Mouse (Mus musculus): Measurements from ENCODE around the gene Fpr3.
"Not testable (repeated sequence)": the region's sequence is repeated elsewhere in the genome, so short reads cannot be mapped to it uniquely, and the experiment has no call there.

Gene Fpr3

DNA sequence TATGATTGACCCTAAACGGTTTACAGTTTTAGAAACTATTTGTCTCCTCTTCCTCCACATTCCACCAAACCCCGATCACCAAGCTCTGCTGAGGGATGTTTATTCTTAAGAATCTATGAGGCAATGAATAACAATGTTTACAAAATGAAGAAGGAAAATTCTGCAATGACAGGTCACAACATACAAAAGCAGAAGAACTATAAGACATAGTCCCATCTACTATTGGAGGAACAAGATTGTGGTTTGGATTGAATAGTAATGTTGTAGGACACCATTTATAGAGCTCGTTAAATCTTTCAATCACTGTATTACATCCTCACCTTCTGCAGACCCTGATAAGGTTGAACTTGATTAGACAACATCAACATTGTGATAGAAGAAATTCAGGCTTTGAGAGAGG is 5.0 kb upstream of the Fpr3 start:
- no peak for DNase-seq (ENCODE audit: low read depth, low spot score)

GRCm38 (mm10) chr17:17883840-17884239 is 3.8 kb upstream of the Fpr3 start, which contains the start of gene Fpr1:
Gene Fpr1 (minus strand): TSS chr17:17883940.
- DNase-seq (ENCODE audit: low read depth, low spot score): no peak

GRCm38 (mm10) chr17:17889732-17890425 is 2.2 kb downstream of the Fpr3 start:
- no peak for DNase-seq (ENCODE audit: low read depth, low spot score)

DNA sequence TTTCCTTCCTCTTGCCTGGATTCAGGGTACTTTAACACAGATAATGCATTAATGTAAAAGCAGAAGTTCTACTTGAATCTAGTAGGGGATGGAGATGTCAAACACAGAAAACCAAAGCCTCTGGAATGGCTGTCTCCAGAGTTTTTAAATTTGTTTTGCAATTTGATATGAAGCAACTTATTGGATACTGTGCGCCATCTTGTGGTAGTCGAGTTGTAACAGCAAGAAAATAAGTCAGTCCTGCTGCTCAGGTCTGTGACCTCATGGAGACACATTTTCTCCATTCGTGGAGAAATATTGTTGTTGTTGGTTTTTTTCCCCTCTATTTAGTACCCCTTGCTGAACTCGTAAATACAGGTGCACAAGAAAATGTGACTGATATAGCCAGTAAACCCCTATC is 8.4 kb downstream of the Fpr3 start:
- peak; percentile 64 for DNase-seq (ENCODE audit: low read depth, low spot score)

GRCm38 (mm10) chr17:17899268-17899667 is 11.6 kb downstream of the Fpr3 start:
- DNase-seq (ENCODE audit: low read depth, low spot score): peak; percentile 66

DNA sequence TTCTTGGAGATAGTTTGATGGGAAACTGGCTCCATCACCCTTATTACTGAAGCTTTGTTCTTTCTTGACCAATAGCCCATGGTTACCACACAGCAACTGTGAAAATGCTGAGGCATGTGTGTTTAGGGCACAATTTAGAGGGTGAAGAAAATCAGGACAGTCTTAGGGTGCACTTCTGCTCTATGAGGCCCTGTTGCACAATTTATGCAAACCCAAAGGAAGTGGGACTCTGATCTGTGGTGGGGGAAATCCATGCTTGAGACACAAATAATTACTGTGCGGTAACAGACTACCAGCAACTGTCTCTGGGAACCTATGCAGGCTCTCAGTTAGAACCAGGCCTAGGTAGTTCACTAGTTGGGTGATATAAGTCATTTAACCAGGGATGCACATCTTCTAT is 13.1 kb downstream of the Fpr3 start:
- DNase-seq (ENCODE audit: low read depth, low spot score): peak; percentile 84

- DNase-seq (ENCODE audit: low read depth, low spot score): no peak
Measured at GRCm38 (mm10) chr17:17909636-17910421, 22.2 kb downstream of the Fpr3 start.

DNA sequence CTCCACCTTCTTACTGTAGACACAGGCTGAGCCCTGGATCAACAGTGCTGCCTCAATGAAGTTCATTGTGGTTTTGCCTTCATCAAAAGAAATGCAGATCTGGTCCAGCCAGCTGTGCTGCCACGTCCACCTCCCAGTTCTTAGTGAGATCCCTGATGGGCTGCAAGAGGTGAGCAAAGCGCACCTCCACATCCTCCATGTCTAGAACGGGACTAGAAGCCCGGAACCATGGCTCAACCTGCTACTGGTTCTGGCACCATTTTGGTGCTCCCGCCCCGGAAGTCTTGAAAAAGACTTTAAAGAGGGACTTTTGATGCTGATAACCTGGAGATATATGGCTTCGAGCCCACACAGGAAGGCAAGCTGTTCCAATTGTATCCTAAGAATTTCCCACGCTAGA is 25.0 kb downstream of the Fpr3 start:
- DNase-seq (ENCODE audit: low read depth, low spot score): not testable (repeated sequence)

DNA sequence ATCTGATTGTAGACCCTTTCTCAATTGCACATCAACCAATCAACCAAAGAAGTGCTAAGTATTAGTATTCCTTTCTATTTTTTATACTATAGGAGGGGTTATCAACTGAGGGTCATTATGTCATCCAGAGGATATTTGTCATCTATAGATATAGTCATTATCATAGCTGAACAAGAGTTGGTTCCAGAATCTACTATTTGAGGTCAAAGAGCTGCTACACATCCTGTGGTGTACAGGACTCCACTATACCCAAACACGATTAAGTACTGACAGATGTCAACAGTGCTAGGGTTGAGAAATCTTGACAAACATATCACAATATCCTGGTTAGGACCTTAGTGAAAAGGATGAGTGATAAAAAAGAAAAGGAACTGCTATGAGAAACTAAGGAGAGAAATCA is 29.7 kb downstream of the Fpr3 start:
- DNase-seq (ENCODE audit: low read depth, low spot score): no peak

- no peak for DNase-seq (ENCODE audit: low read depth, low spot score)
Measured at GRCm38 (mm10) chr17:17917782-17918181, 30.1 kb downstream of the Fpr3 start.

DNA sequence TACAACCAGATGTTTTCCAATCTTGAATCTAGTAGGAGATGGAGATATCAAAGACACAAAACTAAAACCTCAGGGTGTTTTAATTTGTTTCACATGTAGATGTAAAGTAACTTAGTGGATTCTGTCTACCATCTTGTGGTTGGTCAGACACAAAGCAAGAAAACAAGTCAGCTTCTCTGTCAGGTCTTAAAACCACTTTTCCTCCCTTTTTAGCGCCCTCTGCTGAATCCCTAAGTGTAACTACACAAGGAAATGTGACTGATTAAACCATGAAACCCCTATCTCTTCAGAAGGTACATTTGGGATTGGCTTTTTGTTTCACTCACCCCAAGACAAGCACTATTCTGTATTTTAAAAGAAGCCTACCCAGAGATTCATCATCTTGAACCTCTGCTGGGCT is 85.8 kb downstream of the Fpr3 start:
- peak; percentile 77 for DNase-seq (ENCODE audit: low read depth, low spot score)

DNA sequence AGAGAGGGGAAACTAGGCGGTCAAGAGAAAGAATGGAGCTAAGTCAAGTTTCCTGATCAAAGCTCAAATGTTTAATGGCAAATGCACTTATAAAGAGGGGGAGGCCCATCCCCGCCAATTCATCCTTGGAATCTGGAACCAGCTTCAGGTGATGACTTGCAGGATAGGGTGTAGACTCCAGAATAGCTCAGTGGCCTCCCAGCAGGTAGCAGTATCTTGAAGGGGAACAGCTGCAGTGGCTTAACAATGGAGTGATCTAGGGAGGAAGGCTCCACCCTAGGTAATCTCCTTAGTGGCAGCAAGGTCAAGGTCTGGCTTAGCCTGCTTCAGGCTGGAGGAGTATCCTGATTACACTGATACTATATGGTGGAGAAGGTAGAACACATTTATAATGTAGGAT is 93.6 kb downstream of the Fpr3 start:
- not testable (repeated sequence) for DNase-seq (ENCODE audit: low read depth, low spot score)

GRCm38 (mm10) chr17:18004752-18005151 is 117.1 kb downstream of the Fpr3 start:
- no peak for DNase-seq (ENCODE audit: low read depth, low spot score)

Measured in A20 (cell line).